Mouse (Mus musculus) E14TG2a.4 (cell line): ENCODE data around the gene Chkb.

Source experiments
- CTCF ChIP-seq: conservative IDR thresholded peaks from 2 replicates; pipeline ENCODE4 v1.5.1; 2014; ENCODE audit warnings: low read length
- NANOG ChIP-seq: IDR thresholded peaks from 2 replicates; pipeline ENCODE4 v1.6.1; 2014; ENCODE audit warnings: borderline replicate concordance, low read length, mixed read lengths
- POU5F1 ChIP-seq: IDR thresholded peaks from 2 replicates; pipeline ENCODE4 v1.6.1; 2014; ENCODE audit warnings: low read length, borderline replicate concordance

GRCm38 (mm10) chr15:89473370-89473769 lies 43.7 kb upstream of the Chkb start:
- TF ChIP-seq CTCF, result no peak
- TF ChIP-seq POU5F1, result no peak
- TF ChIP-seq NANOG, result no peak
